Mouse (Mus musculus) forebrain, embryonic 10.5 days (tissue): Measurements from ENCODE around the gene Oxa1l. TPM values are rescaled to one million over a fixed set of nuclear protein-coding genes. Genes with fewer than 3 reads are reported as not detected.
A peak's percentile ranks its signal among the peaks of the same experiment; 100 is the strongest.

Experiments
- DNase-seq: peaks from one replicate; pipeline ENCODE4 v3.0.0-alpha.2; 2017; ENCODE audit warnings: low spot score; ENCODE audit errors: extremely low spot score
- H3K27ac ChIP-seq: fragments of 300-500 bp; sonication (generic); 2 replicates; pipeline ENCODE4 v1.5.1; 2016; ENCODE audit warnings: mild to moderate bottlenecking
- H3K27me3 ChIP-seq: fragments of 300-500 bp; sonication (generic); 2 replicates; pipeline ENCODE4 v1.6.1; 2016; ENCODE audit warnings: mild to moderate bottlenecking; ENCODE audit not compliant: poor library complexity, severe bottlenecking
- H3K36me3 ChIP-seq: fragments of 300-500 bp; sonication (generic); replicated peaks from 2 replicates; pipeline ENCODE4 v1.6.1; 2016; ENCODE audit warnings: mild to moderate bottlenecking, moderate library complexity
- H3K4me1 ChIP-seq: fragments of 300-500 bp; sonication (generic); 2 replicates; pipeline ENCODE4 v1.6.1; 2016
- H3K4me3 ChIP-seq: fragments of 300-500 bp; sonication (generic); 2 replicates; pipeline ENCODE4 v1.5.1; 2016; ENCODE audit warnings: mild to moderate bottlenecking, moderate library complexity
- H3K9me3 ChIP-seq: fragments of 300-500 bp; sonication (generic); 2 replicates; pipeline ENCODE4 v1.6.1; 2016; ENCODE audit warnings: mild to moderate bottlenecking, moderate library complexity
- WGBS: fragments of 180-500 bp; shearing (Covaris S2); methylation state at CpG from one replicate; pipeline ENCODE4 v1.1.7; 2016; 5-methylcytosine and 5-hydroxymethylcytosine counted together
- polyA plus RNA-seq: library from polyadenylated mRNA; unstranded; fragments of >200 nt; fragmentation: Nextera tagmentation; extraction: Ambion mirVana; gene quantifications from 2 replicates; pipeline ENCODE4 v1.2.1, GENCODE M21; 2016

Oxa1l gene
- polyA plus RNA-seq, 1 experiment from 2014 or later, result 59.0 TPM

- Histone ChIP-seq H3K4me1 (peaks cover 45% of the 10 kb centered on the region), H3K27ac (no peak overlapping the region), H3K9me3 (no peaks in the 10 kb centered on the region), H3K27me3 (peaks cover 59% of the 10 kb centered on the region), H3K4me3 (no peak overlapping the region), H3K36me3 (no peaks in the 10 kb centered on the region)
- 21% methylated on average over 5 of the region's 5 CpGs for WGBS
- no peak for DNase-seq
These were observed 55.7 kb downstream of the Oxa1l start for GRCm38 (mm10) chr14:54416229-54416775.

GRCm38 (mm10) chr14:54416830-54417229, 56.2 kb downstream of the Oxa1l start:
- Histone ChIP-seq H3K4me1 (peaks cover 45% of the 10 kb centered on the region), H3K27me3 (peaks cover 59% of the 10 kb centered on the region), H3K36me3 (no peaks in the 10 kb centered on the region), H3K4me3 (no peak overlapping the region), H3K27ac (no peak overlapping the region), H3K9me3 (no peaks in the 10 kb centered on the region)
- DNase-seq, result no peak
- WGBS, result 48% methylated on average over 4 of the region's 4 CpGs

- DNase-seq, result peak; percentile 46
- Histone ChIP-seq H3K27me3 (peaks cover 59% of the 10 kb centered on the region), H3K4me1 (peaks cover 45% of the 10 kb centered on the region), H3K9me3 (no peaks in the 10 kb centered on the region), H3K4me3 (peak within 1 kb of the TSS; percentile 32), H3K27ac (peak within 1 kb of the TSS; percentile 36; the same call in 1 of the 2 replicates), H3K36me3 (no peaks in the 10 kb centered on the region)
- WGBS, result 5% methylated on average over 19 of the region's 19 CpGs
These were observed 57.0 kb downstream of the Oxa1l start, which contains the start of gene Slc7a7 for GRCm38 (mm10) chr14:54417623-54418081. Gene Slc7a7 (minus strand): TSS chr14:54417780.

Other genes starting within 250 kb of the Oxa1l start
- 247 and 249 TPM in 2 replicates for gene Dad1, start 106.7 kb upstream of the Oxa1l start, polyA plus RNA-seq
- gene Abhd4, start 106.6 kb upstream of the Oxa1l start, polyA plus RNA-seq, result 42.5 and 44.0 TPM in 2 replicates
- gene Olfr49, start 75.9 kb upstream of the Oxa1l start, polyA plus RNA-seq, result not detected in 2 replicates
- 4.1 and 4.3 TPM in 2 replicates for gene Slc7a7, start 56.9 kb downstream of the Oxa1l start, polyA plus RNA-seq
- 200 and 201 TPM in 2 replicates for gene Mrpl52, start 66.1 kb downstream of the Oxa1l start, polyA plus RNA-seq
- gene Mmp14, start 70.8 kb downstream of the Oxa1l start, polyA plus RNA-seq, result 52.4 and 54.6 TPM in 2 replicates
- 23.8 and 24.4 TPM in 2 replicates for gene Lrp10, start 103.3 kb downstream of the Oxa1l start, polyA plus RNA-seq
- 12.5 TPM in 2 replicates for gene Rem2, start 115.3 kb downstream of the Oxa1l start, polyA plus RNA-seq
- 162 and 164 TPM in 2 replicates for gene Prmt5, start 156.7 kb downstream of the Oxa1l start, polyA plus RNA-seq
- 59.1 and 65.4 TPM in 2 replicates for gene Haus4, start 193.8 kb downstream of the Oxa1l start, polyA plus RNA-seq
- gene Ajuba, start 216.7 kb downstream of the Oxa1l start, polyA plus RNA-seq, result 79.1 and 98.7 TPM in 2 replicates
- 9.5 and 11.0 TPM in 2 replicates for gene 4931414P19Rik, start 245.2 kb downstream of the Oxa1l start, polyA plus RNA-seq